Mouse (Mus musculus) layer of hippocampus, adult 2 months (tissue): Measurements from ENCODE around the gene Abcc5. TPM values are rescaled to one million over a fixed set of nuclear protein-coding genes. Genes with fewer than 3 reads are reported as not detected.

ENCODE experiments used
- DNase-seq, 2 experiments: peaks; one replicate each; pipeline ENCODE4 v3.0.0; 2022; ENCODE audit warnings: low spot score in 2 of 2
- H3K27ac ChIP-seq: fragments of 200-600 bp; 2 replicates; pipeline ENCODE4 v1.8.1; 2022
- H3K4me3 ChIP-seq: fragments of 200-600 bp; 2 replicates; pipeline ENCODE4 v1.8.1; 2022; ENCODE audit warnings: mild to moderate bottlenecking
- CTCF ChIP-seq: fragments of 200-600 bp; conservative IDR thresholded peaks from 2 replicates; pipeline ENCODE4 v1.8.1; 2022; ENCODE audit warnings: antibody characterized with exemption, mild to moderate bottlenecking, moderate library complexity
- total RNA-seq, 2 experiments: library from RNA; stranded (reverse); gene quantifications; 2 replicates each; pipeline ENCODE4 v1.2.3; 2021

Gene Abcc5
- total RNA-seq, 2 experiments from 2014 or later: 220 to 244 TPM

DNA sequence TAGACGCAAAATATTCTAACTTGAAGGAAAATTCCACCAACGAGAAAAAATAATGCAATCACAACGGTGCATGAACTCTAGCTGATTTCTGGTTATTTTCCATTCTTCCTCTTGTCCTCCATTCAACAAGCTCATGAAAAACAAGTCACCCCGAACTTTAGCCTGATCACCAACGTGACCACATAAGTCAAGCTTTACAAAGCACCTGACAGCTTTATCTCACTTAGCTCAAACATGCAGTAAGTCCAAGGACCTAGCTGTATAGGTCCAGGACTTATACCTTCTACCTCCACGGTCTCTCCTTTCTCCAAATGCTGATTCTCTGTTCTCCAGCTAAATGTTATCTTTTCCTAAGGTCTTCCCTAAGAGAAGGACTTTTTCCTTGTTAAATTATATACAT, 10.4 kb downstream of the Abcc5 start:
- no peak for TF ChIP-seq CTCF
- Histone ChIP-seq H3K27ac (no peak overlapping the region), H3K4me3 (no peak overlapping the region)
- DNase-seq: no peak

DNA sequence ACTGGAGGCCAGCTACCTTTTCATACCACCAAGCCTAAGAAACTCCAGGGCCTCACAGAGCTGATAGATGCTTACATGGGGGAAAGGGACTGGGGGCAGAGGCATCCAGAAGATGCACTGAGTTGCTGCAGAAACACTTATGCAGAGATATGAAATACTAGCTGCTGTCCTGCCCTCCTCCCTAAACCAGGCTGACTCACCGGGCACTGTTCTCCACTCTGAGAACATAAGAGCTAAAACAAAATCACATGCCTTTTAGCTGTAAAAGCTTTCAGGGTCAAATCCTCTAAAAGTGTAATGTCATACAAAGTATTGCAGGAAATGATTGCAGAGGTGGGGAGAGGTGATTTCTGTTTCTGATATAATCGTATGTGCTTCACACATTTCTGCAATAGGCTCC, 11.0 kb downstream of the Abcc5 start:
- no peak for TF ChIP-seq CTCF
- H3K27ac ChIP-seq: no peak overlapping the region
- DNase-seq: no peak
- no peak overlapping the region for H3K4me3 ChIP-seq

DNA sequence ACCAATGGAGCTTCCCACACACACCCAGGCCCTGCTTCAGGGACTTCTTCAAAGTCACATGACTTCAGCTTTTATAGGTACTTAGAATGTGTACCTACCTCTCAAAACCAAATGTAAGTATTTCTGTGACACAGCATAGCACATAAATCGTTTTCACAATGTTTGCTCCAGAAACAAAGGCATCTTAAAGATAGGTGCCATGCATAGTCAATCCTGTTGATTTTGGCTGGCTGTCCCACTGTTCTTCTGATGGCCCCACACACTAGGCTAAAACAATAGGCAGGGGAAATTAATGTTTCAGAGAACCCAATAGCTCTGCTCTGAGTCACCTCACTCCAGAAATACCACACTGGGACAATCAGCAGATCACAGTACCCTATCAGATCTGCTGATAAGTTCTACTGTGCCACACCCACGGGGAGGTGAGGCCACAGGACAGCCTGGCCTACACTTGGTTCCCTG, 12.3 kb downstream of the Abcc5 start:
- no peak for TF ChIP-seq CTCF
- DNase-seq: no peak
- Histone ChIP-seq H3K4me3 (no peak overlapping the region), H3K27ac (no peak overlapping the region)

GRCm38 (mm10) chr16:20411958-20412570, 14.1 kb downstream of the Abcc5 start:
- TF ChIP-seq CTCF: no peak
- no peak for DNase-seq
- Histone ChIP-seq H3K4me3 (no peak overlapping the region), H3K27ac (no peak overlapping the region)

- no peak for TF ChIP-seq CTCF
- H3K27ac ChIP-seq: no peak overlapping the region
- DNase-seq: no peak
- no peak overlapping the region for H3K4me3 ChIP-seq
Observed at GRCm38 (mm10) chr16:20405335-20405734, 20.9 kb downstream of the Abcc5 start.

DNA sequence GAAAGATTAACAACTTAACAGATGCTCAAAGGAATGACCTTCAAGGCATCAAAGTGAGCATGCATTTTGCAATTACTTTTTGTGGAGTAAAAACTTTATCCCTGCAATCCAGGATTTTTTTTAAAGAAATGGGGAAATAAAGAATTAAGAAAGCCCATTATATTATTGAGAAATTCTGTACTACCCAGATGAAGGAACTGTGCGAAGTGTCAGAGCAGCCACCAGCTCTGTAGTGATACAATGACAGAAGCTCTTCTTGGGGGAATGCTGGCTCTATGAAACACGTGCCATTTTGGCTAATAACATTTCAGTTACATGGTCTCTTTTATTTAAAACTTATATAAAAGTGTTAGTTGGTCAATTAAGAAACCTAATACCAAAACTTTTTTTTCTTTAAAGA, 22.9 kb downstream of the Abcc5 start:
- no peak for DNase-seq
- Histone ChIP-seq H3K27ac (no peak overlapping the region), H3K4me3 (no peak overlapping the region)
- no peak for TF ChIP-seq CTCF

GRCm38 (mm10) chr16:20401592-20401991, 24.6 kb downstream of the Abcc5 start:
- Histone ChIP-seq H3K27ac (no peak overlapping the region; the same call in 1 of the 2 replicates), H3K4me3 (no peak overlapping the region)
- TF ChIP-seq CTCF: peak; percentile 38; the same call in 1 of the 2 replicates
- no peak for DNase-seq

- no peak for TF ChIP-seq CTCF
- peak overlapping the region; percentile 18; the same call in 1 of the 2 replicates for H3K27ac ChIP-seq
- peak; percentile 17 to 22 for DNase-seq
- H3K4me3 ChIP-seq: no peak overlapping the region
Observed at GRCm38 (mm10) chr16:20400707-20401591, 25.2 kb downstream of the Abcc5 start.

GRCm38 (mm10) chr16:20396851-20397250, 29.3 kb downstream of the Abcc5 start:
- Histone ChIP-seq H3K4me3 (no peak overlapping the region), H3K27ac (no peak overlapping the region)
- TF ChIP-seq CTCF: no peak
- no peak for DNase-seq

DNA sequence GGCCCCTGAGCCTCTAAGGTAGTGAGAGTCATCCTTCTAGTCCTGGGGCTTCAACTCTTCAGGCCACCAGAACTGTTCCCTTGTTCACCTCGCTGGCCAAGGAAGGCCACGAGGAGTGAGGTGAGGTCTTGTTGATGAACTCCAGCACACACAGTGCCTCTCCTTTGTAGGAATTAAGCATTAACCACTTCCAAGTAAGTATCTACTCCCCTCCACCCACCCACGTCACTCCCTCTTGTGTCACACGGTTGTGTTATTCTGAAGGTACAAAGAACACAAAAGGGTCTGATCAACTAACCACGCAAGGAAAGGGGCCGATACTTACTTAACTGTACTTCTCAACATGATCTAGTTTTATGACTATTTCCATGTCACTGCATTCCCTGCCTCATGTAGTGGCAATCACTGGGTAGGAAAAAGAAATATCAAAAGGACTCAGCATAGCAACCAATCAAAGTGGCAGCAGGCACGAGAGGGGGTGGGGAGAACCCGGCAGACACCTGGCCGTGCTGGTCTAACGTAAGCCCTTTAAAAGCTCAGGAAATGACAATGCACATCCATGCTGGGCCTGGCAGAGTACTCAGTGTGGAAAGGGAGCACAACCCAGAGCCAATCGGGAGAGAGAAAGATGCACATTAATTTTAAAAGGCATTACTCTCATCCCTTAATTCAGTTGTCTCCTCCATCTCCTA, 30.8 kb downstream of the Abcc5 start:
- no peak overlapping the region for H3K4me3 ChIP-seq
- TF ChIP-seq CTCF: no peak

GRCm38 (mm10) chr16:20391753-20392152, 34.4 kb downstream of the Abcc5 start:
- no peak for DNase-seq
- no peak for TF ChIP-seq CTCF
- Histone ChIP-seq H3K27ac (no peak overlapping the region), H3K4me3 (no peak overlapping the region)

More for the DNA sequence above, 30.8 kb downstream of the Abcc5 start:
- no peak overlapping the region for H3K27ac ChIP-seq
- DNase-seq: no peak

- no peak for TF ChIP-seq CTCF
- H3K4me3 ChIP-seq: no peak overlapping the region
- H3K27ac ChIP-seq: no peak overlapping the region
- DNase-seq: no peak
Observed at GRCm38 (mm10) chr16:20390233-20390632, 36.0 kb downstream of the Abcc5 start.

GRCm38 (mm10) chr16:20381031-20381430, 45.2 kb downstream of the Abcc5 start:
- H3K27ac ChIP-seq: no peak overlapping the region
- no peak overlapping the region for H3K4me3 ChIP-seq
- DNase-seq: no peak
- TF ChIP-seq CTCF: no peak
